Mouse (Mus musculus): ENCODE measurements around the gene Raf1.

GRCm38 (mm10) chr6:115620942-115621341 lies 55.5 kb downstream of the Raf1 start:
- no peak for TF ChIP-seq CTCF (IDR thresholded peaks at IDR 0.05)
- no peak for TF ChIP-seq EP300 (IDR thresholded peaks at IDR 0.05; ENCODE audit: insufficient read depth, low read depth, low read length)
